Mouse (Mus musculus): ENCODE measurements around the gene Gm8978. TPM values are rescaled to one million over a fixed set of nuclear protein-coding genes. Genes with fewer than 3 reads are reported as not detected.
"Not testable (repeated sequence)": the region's sequence is repeated elsewhere in the genome, so short reads cannot be mapped to it uniquely, and the experiment has no call there.

Gm8978 gene
- not detected in 2 replicates for total RNA-seq (2014; fragmentation: Nextera tagmentation)
- not detected in 2 replicates for total RNA-seq (2017)

- ATAC-seq (replicated peaks; ENCODE audit: poor library complexity, severe bottlenecking): not testable (repeated sequence)
These were observed at the start of gene Gm8978 for GRCm38 (mm10) chr19:33625152-33625551. Gene Gm8978 (minus strand): TSS chr19:33625252.

- ATAC-seq (replicated peaks; ENCODE audit: poor library complexity, severe bottlenecking): peak; percentile 91
These were observed 35.3 kb downstream of the Gm8978 start for GRCm38 (mm10) chr19:33589626-33590302.

GRCm38 (mm10) chr19:33568551-33568950 lies 56.5 kb downstream of the Gm8978 start:
- not testable (repeated sequence) for ATAC-seq (replicated peaks; ENCODE audit: poor library complexity, severe bottlenecking)

Other genes with a start within 250 kb of the Gm8978 start
- 2.0 and 3.4 TPM in 2 replicates for gene Rnls, start 233.0 kb downstream of the Gm8978 start, total RNA-seq (2014; fragmentation: Nextera tagmentation)
- gene Rnls, start 233.0 kb downstream of the Gm8978 start, total RNA-seq (2017): 1.0 TPM in 1 of 2 replicates, not detected in the other
- gene Lipo4, start 107.5 kb downstream of the Gm8978 start, total RNA-seq (2014; fragmentation: Nextera tagmentation): not detected in 2 replicates
- not detected in 2 replicates for gene Lipo4, start 107.5 kb downstream of the Gm8978 start, total RNA-seq (2017)
- not detected in 2 replicates for gene Lipo2, start 126.1 kb upstream of the Gm8978 start, total RNA-seq (2014; fragmentation: Nextera tagmentation)
- gene Lipo2, start 126.1 kb upstream of the Gm8978 start, total RNA-seq (2017): not detected in 2 replicates
- gene Lipo3, start 136.7 kb upstream of the Gm8978 start, total RNA-seq (2014; fragmentation: Nextera tagmentation): 10.9 and 14.2 TPM in 2 replicates
- gene Lipo3, start 136.7 kb upstream of the Gm8978 start, total RNA-seq (2017): 10.0 and 11.8 TPM in 2 replicates
- gene Lipo1, start 162.2 kb upstream of the Gm8978 start, total RNA-seq (2014; fragmentation: Nextera tagmentation): not detected in 2 replicates
- gene Lipo1, start 162.2 kb upstream of the Gm8978 start, total RNA-seq (2017): not detected in 2 replicates